Mouse (Mus musculus): ENCODE measurements around the gene Dalrd3. TPM values are rescaled to one million over a fixed set of nuclear protein-coding genes. Genes with fewer than 3 reads are reported as not detected.
A peak's percentile ranks its signal among the peaks of the same experiment; 100 is the strongest.

Dalrd3 gene
- total and polyA plus RNA-seq, 3 experiments = 85.8 to 126 TPM; not detected in 1

- TF ChIP-seq MAFK (IDR thresholded peaks at IDR 0.05; ENCODE audit: borderline replicate concordance, low read depth, low read length) = no peak
- no peak for TF ChIP-seq ZMIZ1 (IDR thresholded peaks at IDR 0.05; ENCODE audit: low read depth, low read length)
- 0 out of 2 replicates have a peak, but pooled peaks have one; percentile 22 for TF ChIP-seq BHLHE40 (IDR thresholded peaks at IDR 0.05; ENCODE audit: borderline replicate concordance, low read depth, low read length)
- TF ChIP-seq SMC3 (IDR thresholded peaks at IDR 0.05; ENCODE audit: low read depth, low read length) = peak; percentile 60
- TF ChIP-seq MXI1 (IDR thresholded peaks at IDR 0.05; ENCODE audit: low read depth, low read length) = no peak
- no peak for TF ChIP-seq MYC (IDR thresholded peaks at IDR 0.05; ENCODE audit: low read depth, low read length)
- TF ChIP-seq UBTF (IDR thresholded peaks at IDR 0.05; ENCODE audit: borderline replicate concordance, insufficient read depth, low read depth, low read length) = no peak
- no peak for TF ChIP-seq EP300 (IDR thresholded peaks at IDR 0.05; ENCODE audit: low read depth in 1 of 2, low read length in 2 of 2)
- TF ChIP-seq NRF1 (IDR thresholded peaks at IDR 0.05; ENCODE audit: insufficient read depth, low read depth, low read length, poor library complexity, severe bottlenecking) = no peak
- TF ChIP-seq GABPA (IDR thresholded peaks at IDR 0.05; ENCODE audit: low read depth, low read length) = no peak
- no peak for TF ChIP-seq POLR2AphosphoS2 (IDR thresholded peaks at IDR 0.05; ENCODE audit: low read length)
- TF ChIP-seq USF1 (IDR thresholded peaks at IDR 0.05; ENCODE audit: low read depth, low read length) = no peak
Observed at GRCm38 (mm10) chr9:108573774-108574690, 4.3 kb downstream of the Dalrd3 start (continued).

- no peak overlapping the region for H3K9ac ChIP-seq (ENCODE audit: control insufficient read depth, low read depth, low read length, poor library complexity, severe bottlenecking)
- H3K4me3 ChIP-seq (ENCODE audit: control insufficient read depth in 1 of 2, insufficient read depth in 1 of 2, low read depth in 2 of 2, low read length in 2 of 2) = no peak overlapping the region
- no peaks in the 10 kb centered on the region; a peak in 2 of 4 replicates for H3K36me3 ChIP-seq (ENCODE audit: control insufficient read depth in 1 of 2, insufficient read depth in 2 of 2, low read length in 2 of 2)
- DNase-seq (ENCODE audit: low read depth, low spot score) = no peak
- no peak overlapping the region for H3K27ac ChIP-seq (ENCODE audit: control insufficient read depth, low read depth, low read length)
- H3K79me2 ChIP-seq (ENCODE audit: control insufficient read depth, insufficient read depth, low read length, poor library complexity) = peaks cover 16% of the 10 kb centered on the region
- no peaks in the 10 kb centered on the region for H3K9me3 ChIP-seq (replicated peaks; ENCODE audit: insufficient read depth, low read length)
- H3K27me3 ChIP-seq (ENCODE audit: control insufficient read depth in 1 of 2, insufficient read depth in 2 of 2, low read length in 2 of 2) = no peaks in the 10 kb centered on the region
- peaks cover 0 to 13% of the 10 kb centered on the region in 2 experiments; a peak in 3 of 4 replicates for H3K4me1 ChIP-seq (ENCODE audit: control insufficient read depth in 1 of 2, insufficient read depth in 2 of 2, low read length in 2 of 2)
- no peak for TF ChIP-seq KAT2A (conservative IDR thresholded peaks at IDR 0.05; ENCODE audit: low read depth, low read length)
- no peak for TF ChIP-seq TAL1 (IDR thresholded peaks at IDR 0.05; ENCODE audit: low read length)
- TF ChIP-seq ZMIZ1 (IDR thresholded peaks at IDR 0.05; ENCODE audit: low read depth, low read length) = no peak
- TF ChIP-seq MAFK (IDR thresholded peaks at IDR 0.05; ENCODE audit: borderline replicate concordance, low read depth, low read length) = no peak
- no peak for TF ChIP-seq NRF1 (IDR thresholded peaks at IDR 0.05; ENCODE audit: insufficient read depth, low read depth, low read length, poor library complexity, severe bottlenecking)
- TF ChIP-seq MXI1 (IDR thresholded peaks at IDR 0.05; ENCODE audit: low read depth, low read length) = no peak
- no peak for TF ChIP-seq ZC3H11A (IDR thresholded peaks at IDR 0.05; ENCODE audit: low read depth, low read length)
- TF ChIP-seq POLR2AphosphoS5 (IDR thresholded peaks at IDR 0.05; ENCODE audit: borderline replicate concordance, low read depth, low read length) = no peak
- TF ChIP-seq MEF2A (IDR thresholded peaks at IDR 0.05; ENCODE audit: extremely low read depth, insufficient replicate concordance, low read depth, low read length, poor library complexity, severe bottlenecking) = no peak
- TF ChIP-seq RCOR1 (IDR thresholded peaks at IDR 0.05; ENCODE audit: low read depth, low read length) = no peak
- no peak for TF ChIP-seq ZKSCAN1 (IDR thresholded peaks at IDR 0.05; ENCODE audit: low read depth, low read length)
- TF ChIP-seq ZNF384 (IDR thresholded peaks at IDR 0.05; ENCODE audit: low read depth, low read length) = no peak
- no peak for TF ChIP-seq GABPA (IDR thresholded peaks at IDR 0.05; ENCODE audit: low read depth, low read length)
- no peak for TF ChIP-seq HCFC1 (IDR thresholded peaks at IDR 0.05; ENCODE audit: low read depth, low read length)
- TF ChIP-seq TBP (IDR thresholded peaks at IDR 0.05; ENCODE audit: low read depth, low read length) = no peak
- TF ChIP-seq MAZ (IDR thresholded peaks at IDR 0.05; ENCODE audit: low read depth, low read length) = no peak
- no peak for TF ChIP-seq MYC (IDR thresholded peaks at IDR 0.05; ENCODE audit: low read depth, low read length)
- no peak for TF ChIP-seq USF1 (IDR thresholded peaks at IDR 0.05; ENCODE audit: low read depth, low read length)
- no peak for TF ChIP-seq BHLHE40 (IDR thresholded peaks at IDR 0.05; ENCODE audit: borderline replicate concordance, low read depth, low read length)
- no peak for TF ChIP-seq SIN3A (IDR thresholded peaks at IDR 0.05; ENCODE audit: low read length)
Observed at GRCm38 (mm10) chr9:108574921-108575320, 5.2 kb downstream of the Dalrd3 start.
